Mouse (Mus musculus): ENCODE data around the gene Cxcl13. TPM values are rescaled to one million over a fixed set of nuclear protein-coding genes. Genes with fewer than 3 reads are reported as not detected.
A peak's percentile ranks its signal among the peaks of the same experiment; 100 is the strongest.
"Not testable (repeated sequence)": the region's sequence is repeated elsewhere in the genome, so short reads cannot be mapped to it uniquely, and the experiment has no call there.

Cxcl13 gene
- polyA plus RNA-seq, 1 experiment from 2014 or later, result 0.20 TPM

- no peaks in the 10 kb centered on the region for H3K27me3 ChIP-seq (ENCODE audit: low read depth, poor library complexity, severe bottlenecking)
- 78% methylated on average over 2 of the region's 2 CpGs for WGBS
- no peak overlapping the region for H3K4me3 ChIP-seq
- no peak overlapping the region for H3K27ac ChIP-seq (replicated peaks)
- H3K4me1 ChIP-seq, result no peaks in the 10 kb centered on the region
- no peak for DNase-seq (ENCODE audit: low spot score)
- no peaks in the 10 kb centered on the region for H3K9me3 ChIP-seq (replicated peaks)
- no peaks in the 10 kb centered on the region for H3K36me3 ChIP-seq
These were observed 10.4 kb upstream of the Cxcl13 start for GRCm38 (mm10) chr5:95946344-95946743.

GRCm38 (mm10) chr5:95948641-95949040 is 8.1 kb upstream of the Cxcl13 start:
- 81% methylated on average over 3 of the region's 3 CpGs for WGBS
- H3K27me3 ChIP-seq (ENCODE audit: low read depth, poor library complexity, severe bottlenecking), result no peaks in the 10 kb centered on the region
- no peak overlapping the region for H3K27ac ChIP-seq (replicated peaks)
- no peaks in the 10 kb centered on the region for H3K9me3 ChIP-seq (replicated peaks)
- no peak overlapping the region for H3K4me3 ChIP-seq
- no peaks in the 10 kb centered on the region for H3K36me3 ChIP-seq
- H3K4me1 ChIP-seq, result no peaks in the 10 kb centered on the region
- no peak for DNase-seq (ENCODE audit: low spot score)

- DNase-seq (ENCODE audit: low spot score), result peak; percentile 33
- Histone ChIP-seq H3K27ac (replicated peaks) (no peak overlapping the region), H3K36me3 (no peaks in the 10 kb centered on the region), H3K4me1 (no peaks in the 10 kb centered on the region), H3K27me3 (ENCODE audit: low read depth, poor library complexity, severe bottlenecking) (no peaks in the 10 kb centered on the region), H3K9me3 (replicated peaks) (no peaks in the 10 kb centered on the region), H3K4me3 (no peak overlapping the region)
- WGBS, result 59% methylated on average over 19 of the region's 19 CpGs
These were observed 6.6 kb upstream of the Cxcl13 start for GRCm38 (mm10) chr5:95949946-95950701.

- Histone ChIP-seq H3K9me3 (replicated peaks) (no peaks in the 10 kb centered on the region), H3K27me3 (ENCODE audit: low read depth, poor library complexity, severe bottlenecking) (no peaks in the 10 kb centered on the region), H3K4me1 (no peaks in the 10 kb centered on the region), H3K27ac (replicated peaks) (no peak overlapping the region), H3K4me3 (no peak overlapping the region), H3K36me3 (no peaks in the 10 kb centered on the region)
- no peak for DNase-seq (ENCODE audit: low spot score)
- 71% methylated on average over 2 of the region's 2 CpGs for WGBS
These were observed 8.2 kb downstream of the Cxcl13 start for GRCm38 (mm10) chr5:95964940-95965339.

- DNase-seq (ENCODE audit: low spot score), result no peak
- no peak overlapping the region for H3K27ac ChIP-seq (replicated peaks)
- no peaks in the 10 kb centered on the region for H3K27me3 ChIP-seq (ENCODE audit: low read depth, poor library complexity, severe bottlenecking)
- H3K4me1 ChIP-seq, result no peaks in the 10 kb centered on the region
- no peaks in the 10 kb centered on the region for H3K9me3 ChIP-seq (replicated peaks)
- H3K36me3 ChIP-seq, result no peaks in the 10 kb centered on the region
- no peak overlapping the region for H3K4me3 ChIP-seq
- WGBS, result 66% methylated on average over 2 of the region's 2 CpGs
These were observed 9.9 kb downstream of the Cxcl13 start for GRCm38 (mm10) chr5:95966621-95967020.

GRCm38 (mm10) chr5:95970845-95971244 is 14.1 kb downstream of the Cxcl13 start:
- H3K4me3 ChIP-seq, result no peak overlapping the region
- no peaks in the 10 kb centered on the region for H3K9me3 ChIP-seq (replicated peaks)
- no peak overlapping the region for H3K27ac ChIP-seq (replicated peaks)
- WGBS, result 39% methylated on average over 6 of the region's 6 CpGs
- no peaks in the 10 kb centered on the region for H3K36me3 ChIP-seq
- H3K4me1 ChIP-seq, result no peaks in the 10 kb centered on the region
- H3K27me3 ChIP-seq (ENCODE audit: low read depth, poor library complexity, severe bottlenecking), result no peaks in the 10 kb centered on the region; the same call in 1 of the 2 replicates
- peak; percentile 35 for DNase-seq (ENCODE audit: low spot score)

GRCm38 (mm10) chr5:95972208-95972607 is 15.5 kb downstream of the Cxcl13 start:
- Histone ChIP-seq H3K36me3 (no peaks in the 10 kb centered on the region), H3K27me3 (ENCODE audit: low read depth, poor library complexity, severe bottlenecking) (no peaks in the 10 kb centered on the region; the same call in 1 of the 2 replicates), H3K4me3 (no peak overlapping the region), H3K4me1 (no peaks in the 10 kb centered on the region), H3K27ac (replicated peaks) (no peak overlapping the region), H3K9me3 (replicated peaks) (no peaks in the 10 kb centered on the region)
- WGBS, result 93% methylated on average over 3 of the region's 3 CpGs
- DNase-seq (ENCODE audit: low spot score), result no peak

GRCm38 (mm10) chr5:95973806-95974205 is 17.1 kb downstream of the Cxcl13 start:
- 47% methylated on average over 34 of the region's 34 CpGs for WGBS
- peak; percentile 12 for DNase-seq (ENCODE audit: low spot score)
- H3K9me3 ChIP-seq (replicated peaks); H3K36me3 ChIP-seq; H3K27ac ChIP-seq (replicated peaks); H3K4me1 ChIP-seq; H3K27me3 ChIP-seq (ENCODE audit: low read depth, poor library complexity, severe bottlenecking): not testable (repeated sequence)
- H3K4me3 ChIP-seq, result peak overlapping the region; percentile 34; the same call in 1 of the 2 replicates

GRCm38 (mm10) chr5:95976299-95976698 is 19.5 kb downstream of the Cxcl13 start:
- H3K36me3 ChIP-seq, result no peaks in the 10 kb centered on the region
- no peak overlapping the region for H3K4me3 ChIP-seq
- no peaks in the 10 kb centered on the region for H3K4me1 ChIP-seq
- DNase-seq (ENCODE audit: low spot score), result no peak
- WGBS, result 86% methylated on average over 1 of the region's 1 CpGs
- no peaks in the 10 kb centered on the region for H3K9me3 ChIP-seq (replicated peaks)
- no peaks in the 10 kb centered on the region; the same call in 1 of the 2 replicates for H3K27me3 ChIP-seq (ENCODE audit: low read depth, poor library complexity, severe bottlenecking)
- H3K27ac ChIP-seq (replicated peaks), result no peak overlapping the region

- Histone ChIP-seq H3K4me1 (no peaks in the 10 kb centered on the region), H3K27me3 (ENCODE audit: low read depth, poor library complexity, severe bottlenecking) (no peaks in the 10 kb centered on the region), H3K36me3 (no peaks in the 10 kb centered on the region), H3K9me3 (replicated peaks) (no peaks in the 10 kb centered on the region), H3K4me3 (no peak overlapping the region), H3K27ac (replicated peaks) (no peak overlapping the region)
- 66% methylated on average over 5 of the region's 5 CpGs for WGBS
- no peak for DNase-seq (ENCODE audit: low spot score)
These were observed 27.2 kb downstream of the Cxcl13 start for GRCm38 (mm10) chr5:95983797-95984486.

- no peak overlapping the region for H3K27ac ChIP-seq (replicated peaks)
- DNase-seq (ENCODE audit: low spot score), result peak; percentile 13
- H3K9me3 ChIP-seq (replicated peaks), result no peaks in the 10 kb centered on the region
- WGBS, result 7% methylated on average over 12 of the region's 12 CpGs
- H3K36me3 ChIP-seq, result no peaks in the 10 kb centered on the region
- H3K4me1 ChIP-seq, result peaks cover 12% of the 10 kb centered on the region
- H3K27me3 ChIP-seq (ENCODE audit: low read depth, poor library complexity, severe bottlenecking), result peaks cover 4% of the 10 kb centered on the region; the same call in 1 of the 2 replicates
- no peak overlapping the region for H3K4me3 ChIP-seq
These were observed 34.9 kb downstream of the Cxcl13 start for GRCm38 (mm10) chr5:95991339-95992292.

- H3K4me1 ChIP-seq, result no peaks in the 10 kb centered on the region
- H3K4me3 ChIP-seq, result no peak overlapping the region
- H3K9me3 ChIP-seq (replicated peaks), result no peaks in the 10 kb centered on the region
- no peak overlapping the region for H3K27ac ChIP-seq (replicated peaks)
- no peak for DNase-seq (ENCODE audit: low spot score)
- WGBS, result 78% methylated on average over 3 of the region's 3 CpGs
- H3K36me3 ChIP-seq, result no peaks in the 10 kb centered on the region
- H3K27me3 ChIP-seq (ENCODE audit: low read depth, poor library complexity, severe bottlenecking), result peaks cover 4% of the 10 kb centered on the region; the same call in 1 of the 2 replicates
These were observed 40.5 kb downstream of the Cxcl13 start for GRCm38 (mm10) chr5:95997276-95997675.

All from midbrain, embryonic 10.5 days (tissue).